Mouse (Mus musculus): ENCODE measurements around the gene Nrg4. TPM values are rescaled to one million over a fixed set of nuclear protein-coding genes. Genes with fewer than 3 reads are reported as not detected.

Nrg4 gene
- total and polyA plus RNA-seq, 3 experiments = 0.81 to 1.7 (median 1.2) TPM

GRCm38 (mm10) chr9:55324516-55324915 lies 2.1 kb downstream of the Nrg4 start:
- peaks cover 58% of the 10 kb centered on the region for H3K27me3 ChIP-seq (replicated peaks)

GRCm38 (mm10) chr9:55324085-55324484 lies 2.6 kb downstream of the Nrg4 start:
- Histone ChIP-seq H3K79me2 (replicated peaks; ENCODE audit: control insufficient read depth, extremely low read depth, insufficient read depth, poor library complexity, severe bottlenecking) (no peaks in the 10 kb centered on the region), H3K36me3 (replicated peaks in 1 of 2; ENCODE audit: control insufficient read depth in 1 of 2, insufficient read depth in 1 of 2, low read length in 1 of 2) (no peaks in the 10 kb centered on the region), H3K4me3 (replicated peaks in 1 of 3; ENCODE audit: low read depth in 2 of 3, low read length in 2 of 3, poor library complexity in 1 of 3) (no peak overlapping the region), H3K9ac (ENCODE audit: insufficient read depth, low read depth) (no peak overlapping the region), H3K4me2 (ENCODE audit: insufficient read depth, low read depth, poor library complexity, severe bottlenecking) (peak overlapping the region; percentile 82), H3K4me1 (ENCODE audit: control insufficient read depth in 1 of 2, insufficient read depth in 2 of 2) (peaks cover 6 to 35% of the 10 kb centered on the region in 2 experiments), H3K27ac (ENCODE audit: insufficient read depth, low read depth) (no peak overlapping the region), H3K27me3 (replicated peaks) (peaks cover 54% of the 10 kb centered on the region), H3K9me3 (replicated peaks; ENCODE audit: low read length) (no peaks in the 10 kb centered on the region)
- dilution Hi-C loops (cut with MboI; ENCODE audit: extremely low pct_ligation_motif_present, extremely low pct_unique_long_range_greater_than_20kb, low sequenced_read_pairs) = no loop called here
- TF ChIP-seq HCFC1 (IDR thresholded peaks at IDR 0.05; ENCODE audit: low read depth, low read length) (no peak), CHD2 (IDR thresholded peaks at IDR 0.05; ENCODE audit: low read length) (no peak), CTCF (conservative IDR thresholded peaks at IDR 0.05 in 1 of 2, IDR thresholded peaks at IDR 0.05 in 1 of 2; ENCODE audit: low read depth in 2 of 2, low read length in 2 of 2) (no peak), IRF4 (IDR thresholded peaks at IDR 0.05; ENCODE audit: low read depth, low read length) (no peak), TCF12 (IDR thresholded peaks at IDR 0.05; ENCODE audit: low read depth, low read length) (no peak), MAX (IDR thresholded peaks at IDR 0.05; ENCODE audit: low read length) (no peak), MYC (IDR thresholded peaks at IDR 0.05; ENCODE audit: low read depth, low read length) (no peak), KAT2A (IDR thresholded peaks at IDR 0.05; ENCODE audit: insufficient replicate concordance, low read length) (no peak), USF2 (conservative IDR thresholded peaks at IDR 0.05; ENCODE audit: low read depth, low read length) (no peak), POLR2A (IDR thresholded peaks at IDR 0.05; ENCODE audit: low read depth, low read length) (no peak), ZC3H11A (IDR thresholded peaks at IDR 0.05; ENCODE audit: low read depth, low read length) (no peak), JUN (IDR thresholded peaks at IDR 0.05; ENCODE audit: insufficient read depth, low read depth, low read length) (no peak), UBTF (IDR thresholded peaks at IDR 0.05; ENCODE audit: low read depth, low read length) (no peak), NRF1 (IDR thresholded peaks at IDR 0.05; ENCODE audit: low read depth, low read length) (no peak), MXI1 (IDR thresholded peaks at IDR 0.05; ENCODE audit: low read depth, low read length) (no peak), CHD1 (IDR thresholded peaks at IDR 0.05; ENCODE audit: low read depth, low read length) (no peak), ZNF384 (IDR thresholded peaks at IDR 0.05; ENCODE audit: low read depth, low read length) (no peak), MAZ (IDR thresholded peaks at IDR 0.05; ENCODE audit: low read depth, low read length) (no peak), RCOR1 (conservative IDR thresholded peaks at IDR 0.05; ENCODE audit: low read depth, low read length) (no peak)
- in situ Hi-C loops (cut with MboI; ENCODE audit: low pct_ligation_motif_present, low pct_unique_long_range_greater_than_20kb, low sequenced_read_pairs) = no loop called here
- no peak for DNase-seq (ENCODE audit: extremely low read depth)

More at GRCm38 (mm10) chr9:55324516-55324915, 2.1 kb downstream of the Nrg4 start:
- H3K4me1 ChIP-seq (ENCODE audit: control insufficient read depth in 1 of 2, insufficient read depth in 2 of 2) = peaks cover 6 to 35% of the 10 kb centered on the region in 2 experiments
- no peak overlapping the region for H3K27ac ChIP-seq (ENCODE audit: insufficient read depth, low read depth)
- DNase-seq (ENCODE audit: extremely low read depth) = peak; percentile 52
- in situ Hi-C loops (cut with MboI; ENCODE audit: low pct_ligation_motif_present, low pct_unique_long_range_greater_than_20kb, low sequenced_read_pairs) = no loop called here
- no peaks in the 10 kb centered on the region for H3K36me3 ChIP-seq (replicated peaks in 1 of 2; ENCODE audit: control insufficient read depth in 1 of 2, insufficient read depth in 1 of 2, low read length in 1 of 2)
- no peaks in the 10 kb centered on the region for H3K79me2 ChIP-seq (replicated peaks; ENCODE audit: control insufficient read depth, extremely low read depth, insufficient read depth, poor library complexity, severe bottlenecking)
- no peak overlapping the region for H3K4me3 ChIP-seq (replicated peaks in 1 of 3; ENCODE audit: low read depth in 2 of 3, low read length in 2 of 3, poor library complexity in 1 of 3)
- no peak overlapping the region for H3K9ac ChIP-seq (ENCODE audit: insufficient read depth, low read depth)
- dilution Hi-C loops (cut with MboI; ENCODE audit: extremely low pct_ligation_motif_present, extremely low pct_unique_long_range_greater_than_20kb, low sequenced_read_pairs) = no loop called here
- H3K9me3 ChIP-seq (replicated peaks; ENCODE audit: low read length) = no peaks in the 10 kb centered on the region
- TF ChIP-seq RAD21 (IDR thresholded peaks at IDR 0.05; ENCODE audit: low read depth, low read length) (peak; percentile 47), UBTF (IDR thresholded peaks at IDR 0.05; ENCODE audit: low read depth, low read length) (no peak), SIN3A (IDR thresholded peaks at IDR 0.05; ENCODE audit: low read length) (0 out of 2 replicates have a peak, but pooled peaks have one; percentile 37), JUND (conservative IDR thresholded peaks at IDR 0.05; ENCODE audit: low read depth, low read length) (no peak), CTCF (conservative IDR thresholded peaks at IDR 0.05 in 1 of 2, IDR thresholded peaks at IDR 0.05 in 1 of 2; ENCODE audit: low read depth in 2 of 2, low read length in 2 of 2) (peak; percentile 73 to 77), MAX (IDR thresholded peaks at IDR 0.05; ENCODE audit: low read length) (peak; percentile 89), EP300 (IDR thresholded peaks at IDR 0.05; ENCODE audit: low read length) (peak; percentile 36; the same call in 1 of the 2 replicates), MAFK (IDR thresholded peaks at IDR 0.05; ENCODE audit: insufficient replicate concordance, low read length) (0 out of 2 replicates have a peak, but pooled peaks have one; percentile 6), TBP (conservative IDR thresholded peaks at IDR 0.05; ENCODE audit: low read depth, low read length) (no peak), ELF1 (IDR thresholded peaks at IDR 0.05; ENCODE audit: low read depth, low read length) (no peak), BHLHE40 (IDR thresholded peaks at IDR 0.05; ENCODE audit: low read depth, low read length) (peak; percentile 82), RCOR1 (conservative IDR thresholded peaks at IDR 0.05; ENCODE audit: low read depth, low read length) (no peak), MXI1 (IDR thresholded peaks at IDR 0.05; ENCODE audit: low read depth, low read length) (peak; percentile 75; the same call in 1 of the 2 replicates), MAZ (IDR thresholded peaks at IDR 0.05; ENCODE audit: low read depth, low read length) (0 out of 2 replicates have a peak, but pooled peaks have one; percentile 34), POLR2AphosphoS2 (IDR thresholded peaks at IDR 0.05; ENCODE audit: low read depth, low read length) (no peak), MYC (IDR thresholded peaks at IDR 0.05; ENCODE audit: low read depth, low read length) (peak; percentile 91), IRF4 (IDR thresholded peaks at IDR 0.05; ENCODE audit: low read depth, low read length) (peak; percentile 32; the same call in 1 of the 2 replicates), ZNF384 (IDR thresholded peaks at IDR 0.05; ENCODE audit: low read depth, low read length) (peak; percentile 66), ETS1 (conservative IDR thresholded peaks at IDR 0.05; ENCODE audit: low read depth, low read length) (peak; percentile 47), ZC3H11A (IDR thresholded peaks at IDR 0.05; ENCODE audit: low read depth, low read length) (no peak), ZMIZ1 (IDR thresholded peaks at IDR 0.05; ENCODE audit: low read depth, low read length) (no peak), MEF2A (IDR thresholded peaks at IDR 0.05; ENCODE audit: borderline replicate concordance, low read depth, low read length) (no peak), NRF1 (IDR thresholded peaks at IDR 0.05; ENCODE audit: low read depth, low read length) (no peak), SMC3 (IDR thresholded peaks at IDR 0.05; ENCODE audit: low read depth, low read length) (peak; percentile 66)
- peak overlapping the region; percentile 82 for H3K4me2 ChIP-seq (ENCODE audit: insufficient read depth, low read depth, poor library complexity, severe bottlenecking)
